Mouse (Mus musculus) left cerebral cortex, postnatal 25 days (tissue): ENCODE measurements around the gene Tubb3. TPM values are rescaled to one million over a fixed set of nuclear protein-coding genes. Genes with fewer than 3 reads are reported as not detected.

Source experiments
- DNase-seq, 2 experiments: peaks; one replicate each; pipeline ENCODE4 v3.0.0; 2022; ENCODE audit warnings: low spot score in 2 of 2, mixed read lengths in 1 of 2
- intact Hi-C: fragments of 180-260 bp; cut with DNase I; formaldehyde crosslinking; loops from one replicate; pipeline ENCODE4 v1.15.1; 2025
- total RNA-seq, 2 experiments: library from RNA; stranded (reverse); gene quantifications; 2 replicates each; pipeline ENCODE4 v1.2.3; 2021

The Tubb3 gene
- 100 to 1,000 TPM; 447 to 452 TPM for total RNA-seq

DNA sequence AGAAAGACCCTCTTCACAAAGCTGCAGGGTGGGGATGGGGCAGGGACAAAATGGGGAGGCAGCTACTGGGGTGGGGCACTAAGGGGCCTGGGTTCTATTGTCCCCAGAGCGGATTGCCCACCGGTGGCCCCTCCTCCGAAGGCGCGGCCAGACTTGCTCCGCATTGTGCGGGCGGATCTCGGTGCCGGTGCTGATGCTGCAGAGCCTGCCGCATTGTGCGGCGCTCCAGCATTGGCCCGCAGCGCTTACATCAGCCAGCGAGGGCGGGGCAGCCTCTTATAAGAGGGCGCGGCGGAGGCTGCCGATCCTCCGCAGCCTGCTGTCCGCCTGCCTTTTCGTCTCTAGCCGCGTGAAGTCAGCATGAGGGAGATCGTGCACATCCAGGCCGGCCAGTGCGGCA lies at the start of gene Tubb3:
Gene Tubb3, plus strand, starts transcription at position 179 of the 400 bp plus-strand sequence.
- peak; percentile 90 to 96 for DNase-seq
- intact Hi-C loops = no loop called here

DNA sequence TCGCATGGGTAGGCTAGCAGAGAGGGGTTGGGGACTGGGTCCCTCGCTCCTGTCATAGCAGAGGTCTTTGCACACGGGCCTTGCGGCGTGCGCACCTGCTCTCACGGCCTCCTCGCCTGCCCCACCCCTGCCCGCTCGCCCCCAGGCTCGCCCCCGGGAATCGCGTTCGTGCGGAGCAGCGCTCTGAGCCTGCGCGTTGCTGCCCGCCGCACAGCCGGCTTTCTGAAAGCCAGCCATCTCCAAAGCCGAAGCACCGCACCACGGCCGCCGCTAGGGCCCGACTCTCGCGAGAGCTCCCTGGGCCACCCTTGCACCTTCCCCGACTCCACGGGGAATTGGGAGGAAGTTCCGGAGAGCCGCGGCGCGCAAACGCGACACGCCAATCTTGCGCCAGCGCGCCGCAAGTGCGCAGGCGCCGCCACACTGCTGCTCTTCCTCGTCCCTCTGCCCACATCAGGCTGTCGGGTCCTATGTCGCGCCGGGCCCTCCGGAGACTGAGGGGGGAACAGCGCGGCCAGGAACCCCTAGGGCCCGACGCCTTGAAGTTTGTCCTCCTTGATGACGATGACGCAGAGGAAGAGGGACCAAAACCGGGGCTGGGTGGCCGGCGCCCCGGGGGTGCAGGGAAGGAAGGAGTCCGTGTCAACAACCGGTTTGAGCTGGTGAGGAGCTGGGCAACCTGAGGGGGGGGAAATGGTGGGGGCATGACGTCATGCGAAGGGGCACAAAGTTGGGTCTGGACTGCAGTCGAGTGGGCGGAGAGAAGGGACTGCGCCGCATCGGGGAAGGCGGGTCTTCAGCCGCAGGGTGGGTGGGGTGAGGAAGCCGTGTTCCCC lies 37.6 kb upstream of the Tubb3 start, which contains the start of gene Tcf25:
Gene Tcf25, plus strand, starts transcription at position 351 of the 836 bp plus-strand sequence.
- DNase-seq = peak; percentile 96 to 98
- intact Hi-C loops = loop anchor here (5.0 kb wide), 1 partner anchor 121 kb away; the partner anchor contains the start of genes Vps9d1 and Zfp276

DNA sequence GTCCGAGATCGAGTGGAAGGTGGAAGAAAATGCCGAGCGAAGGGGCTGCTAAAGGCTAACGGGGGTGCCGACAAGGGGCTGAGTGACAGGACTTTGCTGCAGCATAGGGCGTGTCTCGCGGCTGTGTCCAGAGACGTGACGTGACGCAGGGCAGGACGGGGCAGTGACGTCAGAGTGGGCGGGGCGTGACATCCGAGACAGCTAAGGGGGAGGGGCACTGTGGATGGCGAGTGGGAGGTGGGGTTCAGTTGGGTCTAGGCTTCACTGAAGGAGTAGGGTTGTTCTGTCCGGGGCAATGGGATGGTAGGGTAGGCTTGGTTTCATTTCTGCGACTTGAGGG lies 37.0 kb upstream of the Tubb3 start:
- intact Hi-C loops = loop anchor here (5.0 kb wide), 1 partner anchor 122 kb away; the partner anchor contains the start of genes Vps9d1 and Zfp276
- peak; percentile 93 to 94 for DNase-seq

DNA sequence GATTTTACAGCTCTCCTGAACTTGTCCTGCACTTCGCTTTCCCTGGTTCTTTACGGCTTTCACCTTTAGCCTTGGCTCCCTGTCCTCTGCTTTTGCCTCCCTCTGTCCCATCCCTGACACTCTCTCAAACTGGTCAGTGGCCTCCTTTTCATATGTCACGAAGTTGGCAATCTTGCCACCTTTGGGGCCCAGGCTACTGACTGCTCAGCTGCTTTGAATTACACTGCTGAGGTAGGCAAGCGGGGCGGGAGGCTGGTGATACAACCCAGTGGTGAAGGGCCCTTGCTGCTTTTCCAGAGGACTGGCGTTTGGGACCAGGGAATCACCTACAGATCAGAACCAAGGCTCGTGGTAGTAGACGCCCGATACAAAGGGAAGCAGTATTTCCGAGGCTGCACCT lies 35.5 kb upstream of the Tubb3 start:
- intact Hi-C loops = no loop called here
- no peak for DNase-seq

DNA sequence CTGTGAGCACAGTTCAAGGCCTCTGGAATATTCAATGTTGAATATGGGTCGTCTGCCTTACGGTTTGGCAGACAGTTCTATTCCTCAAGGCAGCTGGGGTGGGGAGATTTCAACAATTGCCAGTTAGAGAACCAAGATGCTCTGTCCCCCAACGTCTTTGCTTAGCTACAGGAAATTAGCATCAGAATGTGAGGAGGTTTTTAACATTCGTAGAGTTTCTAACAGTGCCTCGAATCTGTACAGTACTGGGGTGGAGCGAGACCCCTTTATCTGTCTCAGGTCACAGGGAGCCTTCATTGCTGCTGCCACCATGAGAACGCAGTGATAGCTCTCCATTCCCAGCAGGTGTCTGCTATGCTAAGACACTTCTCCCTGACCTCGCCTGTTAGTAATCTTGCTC lies 35.1 kb upstream of the Tubb3 start:
- DNase-seq = no peak
- intact Hi-C loops = no loop called here

DNA sequence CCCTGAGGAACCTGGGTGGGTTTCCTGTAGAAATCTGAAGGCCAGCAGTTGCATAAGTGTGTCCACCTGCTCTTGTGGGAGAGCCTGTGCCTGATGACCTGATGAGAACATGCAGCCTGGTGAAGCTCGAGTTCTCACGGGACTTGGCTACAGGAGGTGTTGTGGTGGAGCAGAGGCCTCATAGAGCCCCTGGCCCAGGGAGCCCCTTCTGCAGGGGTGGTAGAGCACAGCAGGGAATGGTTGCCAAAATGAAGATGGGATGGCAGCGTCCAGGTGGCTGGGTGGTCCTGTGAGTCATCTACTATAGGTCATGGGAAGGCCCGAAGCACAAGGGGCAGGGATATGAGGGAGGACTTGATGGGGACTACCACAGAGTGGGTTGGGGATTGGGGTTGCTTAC lies 29.5 kb upstream of the Tubb3 start:
- DNase-seq = no peak
- intact Hi-C loops = no loop called here

DNA sequence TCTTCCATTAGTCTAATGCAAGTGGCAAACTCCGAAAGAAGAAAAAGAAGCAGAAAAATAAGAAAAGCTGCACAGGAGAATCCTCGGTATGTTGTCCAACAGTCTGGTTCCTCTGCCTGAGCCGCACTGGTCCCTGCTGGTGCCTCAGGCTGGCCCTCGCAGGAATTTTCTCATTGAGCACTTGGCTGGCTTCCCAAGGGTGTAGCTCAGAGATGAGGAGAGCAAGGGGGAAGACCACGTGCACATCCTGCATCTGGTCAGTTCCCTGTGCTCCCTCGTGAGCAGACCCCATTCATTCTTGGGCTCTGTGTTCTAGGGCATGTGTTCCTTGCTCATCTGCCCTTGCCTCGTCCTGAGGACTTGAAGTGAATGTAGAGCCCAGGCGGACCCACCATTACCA lies 28.7 kb upstream of the Tubb3 start:
- intact Hi-C loops = no loop called here
- DNase-seq = no peak

DNA sequence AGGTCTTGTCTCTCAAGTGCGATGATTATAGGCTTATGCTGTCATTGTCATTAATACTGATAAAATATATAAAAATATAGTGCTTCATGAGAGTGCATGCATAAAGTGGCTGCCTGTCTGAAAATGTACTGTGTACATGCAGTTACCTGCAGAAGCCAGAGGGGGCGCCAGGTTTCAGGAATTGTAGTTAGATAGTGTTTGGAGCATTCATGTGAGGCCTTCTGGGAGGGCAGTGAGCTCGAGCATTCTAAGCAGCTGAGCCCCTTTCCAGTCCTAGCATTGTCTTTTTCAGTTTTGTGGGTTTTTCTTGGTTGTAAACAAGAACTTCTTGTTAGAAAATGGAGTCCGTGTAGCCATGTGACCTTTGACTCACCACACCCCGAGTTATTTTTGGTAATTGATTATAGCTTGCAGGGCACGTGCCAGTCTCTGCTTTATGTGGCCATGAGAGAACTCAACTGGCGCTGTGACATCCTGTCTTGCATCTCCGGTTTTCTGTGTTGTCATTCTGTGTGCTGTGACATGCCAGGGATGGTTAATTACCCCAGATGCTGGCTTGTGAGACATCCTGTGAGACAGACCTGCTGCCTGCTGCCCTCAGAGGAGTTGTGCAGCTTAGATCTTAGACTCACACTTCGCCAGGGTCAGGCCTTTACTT lies 26.2 kb upstream of the Tubb3 start:
- no peak for DNase-seq
- intact Hi-C loops = no loop called here

DNA sequence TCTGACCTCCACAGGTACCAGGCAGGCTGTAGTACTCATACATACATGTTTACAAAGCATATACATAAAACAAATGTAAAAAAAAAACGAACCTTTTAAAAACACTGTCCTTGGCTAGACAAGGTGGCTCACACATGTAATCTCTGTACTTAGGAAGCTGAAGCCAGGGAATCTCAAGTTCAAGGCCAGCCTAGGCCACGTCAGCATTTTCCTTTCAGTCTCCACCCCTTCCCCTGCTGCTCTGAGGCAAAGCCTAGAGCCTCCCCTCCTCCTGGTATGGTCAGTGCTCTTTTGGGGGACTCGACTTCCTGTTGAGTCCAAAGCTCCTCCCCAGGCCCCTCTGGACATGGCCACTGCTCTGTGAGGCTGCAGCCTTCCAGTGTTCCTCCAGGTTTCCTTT lies 24.2 kb upstream of the Tubb3 start:
- intact Hi-C loops = no loop called here

DNA sequence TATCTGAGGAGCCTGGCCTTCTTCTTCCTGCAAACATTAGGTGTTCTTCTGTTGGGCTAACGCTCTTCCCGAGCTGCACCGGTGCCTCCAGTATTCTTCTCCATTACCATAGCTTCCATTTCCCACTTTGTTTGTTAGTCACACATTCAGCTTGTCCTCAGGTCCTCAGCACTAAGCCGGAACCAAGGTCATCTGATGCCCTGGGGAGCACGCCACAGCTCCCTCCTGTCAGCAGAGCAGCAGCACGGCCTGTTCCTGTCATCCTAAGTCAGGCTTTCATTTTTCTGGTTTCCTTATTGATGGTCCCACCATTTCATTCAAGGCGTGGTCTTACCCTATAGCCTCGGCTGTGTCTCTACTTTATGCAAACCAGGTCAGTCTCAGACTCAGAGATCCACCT lies 23.4 kb upstream of the Tubb3 start:
- intact Hi-C loops = no loop called here
- no peak for DNase-seq

More for the DNA sequence above, 24.2 kb upstream of the Tubb3 start:
- DNase-seq = no peak

DNA sequence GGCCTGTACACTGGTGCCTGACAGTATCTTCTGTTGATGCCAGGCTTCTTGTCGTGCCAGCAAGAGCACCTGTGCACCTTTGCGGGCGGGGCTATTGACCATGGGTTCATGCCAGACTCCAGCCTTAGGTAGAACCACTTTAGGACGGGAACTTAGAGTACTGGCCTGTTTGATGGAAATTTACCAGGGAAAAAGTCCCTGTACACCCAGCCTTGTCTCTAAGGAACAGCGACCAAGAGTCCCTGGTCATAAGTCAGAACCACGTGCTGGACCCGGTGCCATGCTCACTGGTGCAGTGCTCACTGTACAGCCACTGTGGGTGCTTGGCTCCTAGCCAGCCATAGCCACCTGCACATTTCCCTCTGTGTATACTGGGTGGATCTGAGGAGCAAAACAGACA lies 22.2 kb upstream of the Tubb3 start:
- no peak for DNase-seq
- intact Hi-C loops = no loop called here

DNA sequence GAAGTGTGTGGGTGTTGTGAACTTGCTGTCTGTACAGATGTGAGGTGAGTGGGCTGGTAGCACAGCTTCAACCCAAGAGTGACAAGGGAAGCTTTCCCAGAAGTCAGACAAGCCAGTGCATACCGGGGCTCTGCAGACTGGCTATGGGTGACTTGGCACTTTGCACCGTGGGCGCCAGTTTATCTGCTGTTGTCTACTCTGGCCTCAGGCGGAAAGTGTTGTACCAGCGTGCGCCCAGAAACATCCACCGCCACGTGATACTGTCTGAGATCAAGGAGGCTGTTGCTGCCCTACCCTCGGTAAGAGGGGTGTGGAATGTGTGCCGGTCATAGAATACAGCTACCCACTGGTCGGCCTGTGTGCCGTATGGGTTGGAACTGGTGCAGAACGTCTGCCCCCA lies 12.9 kb upstream of the Tubb3 start:
- DNase-seq = no peak
- intact Hi-C loops = no loop called here

DNA sequence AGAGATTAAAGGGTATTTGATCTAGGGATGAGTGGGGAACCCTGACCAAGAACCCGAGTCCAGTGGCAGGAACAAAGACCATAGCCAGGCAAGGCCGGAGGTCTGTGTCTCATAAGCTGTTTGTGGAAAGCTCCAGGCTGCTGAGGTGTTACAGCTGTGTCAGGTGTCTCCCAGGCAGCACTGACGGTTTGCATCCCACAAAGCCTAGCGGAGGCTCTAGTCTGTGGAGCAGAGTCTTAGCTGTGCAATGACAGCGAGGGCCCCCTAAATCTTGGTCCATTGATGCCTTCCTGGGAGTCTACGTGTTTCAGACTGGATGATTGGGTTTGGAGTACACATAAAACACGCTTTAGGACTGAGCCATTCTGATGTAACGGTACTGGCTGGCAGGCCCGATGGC lies 9.3 kb upstream of the Tubb3 start:
- no peak for DNase-seq
- intact Hi-C loops = no loop called here

DNA sequence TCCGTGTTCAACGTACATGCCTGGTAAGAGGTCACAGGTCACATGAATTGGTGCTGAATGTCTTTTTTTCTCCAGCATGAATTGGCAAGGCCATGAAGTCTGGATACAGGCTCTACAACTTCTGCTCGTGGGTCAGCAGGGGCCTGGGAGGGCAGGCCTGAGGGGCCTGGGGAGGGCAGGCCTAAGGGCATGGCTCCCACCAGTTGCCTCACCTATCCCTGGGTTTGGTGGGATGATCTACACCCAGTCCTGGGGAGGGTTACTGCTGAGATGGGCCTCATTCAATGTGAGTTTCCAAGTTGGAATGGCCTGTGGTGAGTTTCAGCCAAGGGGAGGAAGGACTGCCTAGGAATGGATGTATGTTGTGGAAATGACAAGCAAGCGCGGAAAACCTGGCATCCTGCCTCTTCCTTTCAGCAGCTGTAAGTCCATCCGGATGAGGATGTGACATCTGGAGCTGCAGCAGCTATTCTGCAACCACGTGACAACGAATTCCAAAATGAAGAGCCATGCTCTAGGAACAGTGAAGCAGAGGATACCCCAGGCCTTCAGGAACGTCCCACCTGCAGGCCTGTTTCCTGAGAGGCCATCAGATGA lies 8.4 kb upstream of the Tubb3 start:
- no peak for DNase-seq
- intact Hi-C loops = no loop called here

DNA sequence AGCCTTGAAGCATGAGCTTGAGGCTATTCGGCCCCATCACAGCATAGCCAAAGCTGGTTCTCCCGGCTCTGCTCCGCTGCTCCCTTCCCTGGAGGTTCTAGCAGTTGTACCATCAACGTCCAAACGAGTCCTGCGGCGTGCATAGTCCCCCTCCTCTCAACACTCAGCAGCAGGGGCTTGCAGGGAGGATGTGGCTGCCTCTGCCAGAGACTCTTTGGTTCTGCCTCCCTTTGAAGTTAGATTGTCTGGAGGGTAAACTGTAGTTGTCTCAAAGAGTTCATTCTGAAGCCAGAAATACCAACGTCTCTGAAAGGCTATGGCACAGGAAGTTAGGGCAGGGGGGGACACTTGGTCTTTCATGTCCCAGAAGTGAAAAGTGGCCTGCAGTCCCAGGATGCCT lies 6.7 kb upstream of the Tubb3 start:
- no peak for DNase-seq
- intact Hi-C loops = no loop called here

DNA sequence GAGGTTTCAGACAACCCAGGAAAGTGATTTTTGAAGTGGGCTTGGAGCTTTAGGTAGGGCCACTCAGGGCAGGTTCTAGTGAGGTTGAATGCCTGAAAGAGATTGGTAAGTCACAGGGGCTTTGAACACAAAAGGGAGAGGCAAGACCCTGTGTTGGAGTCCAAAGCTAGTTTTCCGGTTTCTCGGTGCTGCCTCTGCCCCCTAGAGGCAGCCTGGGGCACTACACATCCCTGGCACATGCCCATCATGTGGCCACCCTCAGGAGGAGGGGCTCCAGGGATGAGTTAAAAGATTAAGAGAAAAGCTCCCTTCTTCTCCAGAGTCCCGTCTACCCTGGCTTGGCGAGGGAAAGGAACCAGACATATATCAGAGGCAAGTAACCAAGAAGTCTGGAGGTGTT lies 4.4 kb upstream of the Tubb3 start, which contains the start of gene Mc1r:
Gene Mc1r, plus strand, starts transcription at position 322 of the 400 bp plus-strand sequence.
- peak; percentile 71 to 80 for DNase-seq
- intact Hi-C loops = no loop called here

DNA sequence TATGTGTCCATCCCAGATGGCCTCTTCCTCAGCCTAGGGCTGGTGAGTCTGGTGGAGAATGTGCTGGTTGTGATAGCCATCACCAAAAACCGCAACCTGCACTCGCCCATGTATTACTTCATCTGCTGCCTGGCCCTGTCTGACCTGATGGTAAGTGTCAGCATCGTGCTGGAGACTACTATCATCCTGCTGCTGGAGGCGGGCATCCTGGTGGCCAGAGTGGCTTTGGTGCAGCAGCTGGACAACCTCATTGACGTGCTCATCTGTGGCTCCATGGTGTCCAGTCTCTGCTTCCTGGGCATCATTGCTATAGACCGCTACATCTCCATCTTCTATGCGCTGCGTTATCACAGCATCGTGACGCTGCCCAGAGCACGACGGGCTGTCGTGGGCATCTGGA lies 3.6 kb upstream of the Tubb3 start:
- no peak for DNase-seq
- intact Hi-C loops = no loop called here

DNA sequence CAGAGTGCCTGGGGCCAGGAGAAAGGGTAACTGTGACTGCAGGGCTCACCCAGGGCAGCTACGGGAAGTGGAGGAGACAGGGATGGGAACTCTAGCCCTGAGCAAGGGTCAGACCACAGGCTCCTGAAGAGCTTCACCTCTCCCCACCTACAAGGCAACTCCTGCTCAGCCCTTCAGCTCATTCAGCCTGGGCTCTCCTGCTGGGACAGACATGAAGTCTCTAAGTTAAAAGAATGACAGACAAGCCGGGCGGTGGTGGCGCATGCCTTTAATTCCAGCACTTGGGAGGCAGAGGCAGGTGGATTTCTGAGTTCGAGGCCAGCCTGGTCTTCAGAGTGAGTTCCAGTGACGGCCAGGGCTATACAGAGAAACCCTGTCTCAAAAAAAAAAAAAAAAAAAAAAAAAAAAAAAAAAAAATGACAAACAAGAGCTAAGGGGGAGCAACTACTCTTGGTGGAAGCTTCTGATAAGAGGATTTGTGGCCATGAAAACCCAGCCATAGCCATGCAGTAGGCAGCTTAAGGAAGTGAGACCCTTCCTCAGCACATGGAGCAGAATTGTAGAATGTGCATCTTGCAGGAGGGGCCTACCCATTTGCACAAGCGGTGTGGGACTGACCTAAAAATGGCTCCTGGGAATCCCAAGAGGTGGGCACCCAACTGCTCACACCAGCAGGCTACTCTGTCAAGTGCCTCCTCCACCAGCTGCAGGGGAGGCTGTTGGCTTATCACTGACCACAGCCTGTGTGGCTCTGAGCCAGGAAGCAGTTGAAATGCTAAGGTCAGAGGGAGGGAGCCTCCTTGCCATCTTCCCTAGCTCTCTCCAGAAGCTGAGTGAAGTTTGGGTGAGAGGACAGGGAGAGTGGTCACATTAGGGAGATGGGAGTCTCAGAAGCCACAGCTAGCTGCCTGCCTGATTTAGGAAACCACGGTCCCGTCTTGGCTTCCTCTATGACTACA lies 2.4 kb upstream of the Tubb3 start:
- intact Hi-C loops = no loop called here
- DNase-seq = no peak

DNA sequence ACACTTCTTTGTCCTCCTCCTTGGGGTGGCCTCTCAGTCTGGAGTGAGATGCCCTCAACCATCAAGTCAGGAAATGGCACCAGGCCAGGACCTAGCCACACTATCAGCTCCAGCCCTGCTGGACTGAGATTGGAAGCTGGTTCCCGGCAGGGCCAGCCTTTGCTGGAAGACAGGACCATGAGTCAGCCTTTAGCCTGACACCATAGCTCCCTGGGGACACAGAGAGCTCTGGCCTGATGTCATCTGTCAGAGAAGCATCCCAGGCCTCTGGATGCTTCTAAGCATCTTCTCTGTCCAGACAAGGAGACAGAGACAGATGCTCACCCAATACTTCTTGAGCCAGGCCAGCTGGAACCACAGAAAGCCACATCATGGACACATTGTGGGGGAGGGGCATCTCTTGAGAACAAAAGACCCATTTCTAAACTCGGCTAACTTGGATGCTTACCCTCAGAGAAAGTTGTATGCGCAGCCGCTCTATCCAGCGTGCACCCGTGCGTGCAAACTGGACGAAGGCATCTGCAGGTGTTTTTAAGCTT lies 1.1 kb upstream of the Tubb3 start:
- intact Hi-C loops = no loop called here
- DNase-seq = peak in 1 of 2 experiments; percentile 57
